Mouse (Mus musculus) stomach, postnatal 0 days (tissue): ENCODE data around the gene Galntl6.

Experiments used
- CTCF ChIP-seq: IDR thresholded peaks from 2 replicates; pipeline ENCODE4 v1.5.1; 2016; ENCODE audit warnings: antibody characterized with exemption, low read depth, mild to moderate bottlenecking, moderate library complexity
- EP300 ChIP-seq: optimal IDR thresholded peaks from 2 replicates; pipeline ENCODE3; 2016; ENCODE audit warnings: antibody characterized with exemption

DNA sequence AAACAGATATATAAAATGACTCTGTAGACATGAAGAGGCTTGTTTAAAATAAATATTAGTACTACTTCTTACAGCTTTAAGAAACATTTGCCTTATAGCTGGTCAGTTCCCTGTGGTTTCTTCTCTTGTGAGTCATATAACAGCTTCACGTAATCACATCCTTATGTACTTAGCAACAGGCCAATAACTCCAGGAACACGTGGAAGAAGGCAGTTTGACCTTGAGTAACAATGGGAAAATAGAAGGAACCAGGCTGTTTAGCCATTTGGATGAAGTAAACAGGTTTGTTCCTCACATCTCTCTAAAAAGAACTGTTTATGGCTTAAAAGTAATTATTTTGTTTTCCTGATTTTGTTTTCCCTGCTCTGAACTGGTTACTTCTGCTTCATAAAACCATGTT lies 2.7 kb upstream of the Galntl6 start:
- TF ChIP-seq CTCF, result no peak
- TF ChIP-seq EP300, result no peak
